Mouse (Mus musculus): ENCODE results near the gene Sdsl. TPM values are rescaled to one million over a fixed set of nuclear protein-coding genes. Genes with fewer than 3 reads are reported as not detected.

The Sdsl gene
- polyA plus RNA-seq, 1 experiment from 2014 or later = 3.2 TPM

DNA sequence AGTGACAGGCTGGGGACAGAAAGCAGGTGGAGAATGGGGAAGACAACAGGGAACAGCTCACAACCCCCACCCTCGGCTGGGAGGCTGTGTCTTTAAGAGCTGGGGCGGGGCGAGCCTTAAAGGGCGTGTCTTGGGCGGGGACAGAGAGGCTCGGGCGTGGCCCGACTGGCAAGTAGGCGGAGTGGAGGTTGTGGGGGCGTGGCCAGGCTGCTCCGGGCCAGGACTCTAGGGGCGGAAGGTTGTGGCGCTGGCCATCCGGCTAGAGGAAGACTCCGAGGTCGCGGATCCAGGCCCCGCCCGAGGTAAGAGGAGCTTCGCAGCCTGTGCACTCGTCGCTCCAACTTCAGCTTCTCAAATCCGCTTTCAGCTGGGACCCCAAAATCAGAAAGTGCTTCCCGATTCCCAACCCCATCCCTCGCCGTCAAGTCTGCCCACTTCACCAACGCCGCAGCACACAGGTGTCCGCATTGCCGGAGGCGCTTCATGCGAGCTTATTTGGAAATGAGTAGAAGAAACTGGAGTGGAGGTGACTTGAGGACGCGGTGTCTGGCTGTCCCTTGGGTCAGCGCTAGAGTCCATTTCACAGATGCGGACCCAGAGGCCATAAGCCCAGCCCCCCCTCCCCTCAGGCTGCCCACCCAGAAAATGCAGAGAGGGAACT, 38.5 kb upstream of the Sdsl start, which contains the start of gene Slc8b1:
Gene Slc8b1 (plus strand): TSS at position 187 of the 661 bp plus-strand sequence.
- Histone ChIP-seq H3K9ac (ENCODE audit: low read length) (peak within 1 kb of the TSS; percentile 43; the same call in 1 of the 2 replicates), H3K4me1 (ENCODE audit: control insufficient read depth, insufficient read depth, low read length) (peaks cover 6% of the 10 kb centered on the region), H3K9me3 (replicated peaks; ENCODE audit: control insufficient read depth, low read length) (no peaks in the 10 kb centered on the region), H3K4me2 (ENCODE audit: low read length) (peak within 1 kb of the TSS; percentile 66), H3K36me3 (ENCODE audit: control insufficient read depth, insufficient read depth, low read length) (no peaks in the 10 kb centered on the region), H3K27ac (ENCODE audit: low read depth, low read length) (no peak within 1 kb of the TSS), H3K27me3 (replicated peaks; ENCODE audit: control insufficient read depth, insufficient read depth, low read length) (0 out of 2 replicates have a peak, but pooled peaks cover 8% of the 10 kb centered on the region), H3K4me3 (ENCODE audit: low read depth, low read length) (peak within 1 kb of the TSS; percentile 34)
- peak; percentile 91 for ATAC-seq
- under 1% methylated on average over 36 of the region's 36 CpGs for WGBS
- DNase-seq (ENCODE audit: low spot score) = peak; percentile 88

GRCm38 (mm10) chr5:120507311-120507710, 34.7 kb upstream of the Sdsl start:
- H3K9ac ChIP-seq (ENCODE audit: low read length) = no peak overlapping the region
- H3K36me3 ChIP-seq (ENCODE audit: control insufficient read depth, insufficient read depth, low read length) = no peaks in the 10 kb centered on the region
- no peak overlapping the region for H3K4me2 ChIP-seq (ENCODE audit: low read length)
- H3K4me1 ChIP-seq (ENCODE audit: control insufficient read depth, insufficient read depth, low read length) = peaks cover 5% of the 10 kb centered on the region
- H3K27ac ChIP-seq (ENCODE audit: low read depth, low read length) = no peak overlapping the region
- 44% methylated on average over 4 of the region's 4 CpGs for WGBS
- ATAC-seq (no peak), DNase-seq (ENCODE audit: low spot score) (no peak)
- H3K4me3 ChIP-seq (ENCODE audit: low read depth, low read length) = no peak overlapping the region
- no peaks in the 10 kb centered on the region for H3K9me3 ChIP-seq (replicated peaks; ENCODE audit: control insufficient read depth, low read length)
- H3K27me3 ChIP-seq (replicated peaks; ENCODE audit: control insufficient read depth, insufficient read depth, low read length) = 0 out of 2 replicates have a peak, but pooled peaks cover 8% of the 10 kb centered on the region

DNA sequence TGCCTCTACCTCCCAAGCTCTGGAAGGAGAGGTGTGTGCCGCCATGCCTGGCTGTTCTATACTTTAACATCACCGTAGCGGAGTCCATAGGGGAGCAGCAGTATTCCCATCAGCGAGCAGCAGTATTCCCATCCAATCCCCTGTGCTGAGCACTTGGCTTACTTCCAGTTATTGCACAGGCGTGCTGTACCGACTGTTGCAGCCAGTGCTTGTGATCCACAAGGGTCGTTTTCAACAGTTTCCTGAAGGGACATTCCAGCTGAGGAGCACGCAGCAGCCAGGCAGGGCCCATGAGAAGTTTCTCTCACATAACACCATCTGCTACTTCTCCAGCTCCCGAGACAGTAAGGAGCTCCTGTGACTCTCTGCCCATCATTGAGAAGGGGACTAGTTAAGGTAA, 33.9 kb upstream of the Sdsl start:
- Histone ChIP-seq H3K36me3 (ENCODE audit: control insufficient read depth, insufficient read depth, low read length) (no peaks in the 10 kb centered on the region), H3K9ac (ENCODE audit: low read length) (no peak overlapping the region), H3K4me2 (ENCODE audit: low read length) (no peak overlapping the region), H3K4me3 (ENCODE audit: low read depth, low read length) (no peak overlapping the region), H3K27ac (ENCODE audit: low read depth, low read length) (0 out of 2 replicates have a peak overlapping the region, but pooled peaks have one; percentile 14), H3K27me3 (replicated peaks; ENCODE audit: control insufficient read depth, insufficient read depth, low read length) (0 out of 2 replicates have a peak, but pooled peaks cover 1% of the 10 kb centered on the region), H3K4me1 (ENCODE audit: control insufficient read depth, insufficient read depth, low read length) (peaks cover 9% of the 10 kb centered on the region), H3K9me3 (replicated peaks; ENCODE audit: control insufficient read depth, low read length) (no peaks in the 10 kb centered on the region)
- 56% methylated on average over 9 of the region's 9 CpGs for WGBS
- DNase-seq (ENCODE audit: low spot score) (peak; percentile 58), ATAC-seq (no peak)

- Histone ChIP-seq H3K9ac (ENCODE audit: low read length) (no peak overlapping the region), H3K27ac (ENCODE audit: low read depth, low read length) (no peak overlapping the region), H3K27me3 (replicated peaks; ENCODE audit: control insufficient read depth, insufficient read depth, low read length) (no peaks in the 10 kb centered on the region), H3K4me3 (ENCODE audit: low read depth, low read length) (no peak overlapping the region), H3K4me1 (ENCODE audit: control insufficient read depth, insufficient read depth, low read length) (peaks cover 9% of the 10 kb centered on the region), H3K36me3 (ENCODE audit: control insufficient read depth, insufficient read depth, low read length) (no peaks in the 10 kb centered on the region), H3K9me3 (replicated peaks; ENCODE audit: control insufficient read depth, low read length) (no peaks in the 10 kb centered on the region), H3K4me2 (ENCODE audit: low read length) (no peak overlapping the region)
- 74% methylated on average over 9 of the region's 9 CpGs for WGBS
- ATAC-seq (no peak), DNase-seq (ENCODE audit: low spot score) (no peak)
Measured at GRCm38 (mm10) chr5:120505781-120506180, 33.2 kb upstream of the Sdsl start.

GRCm38 (mm10) chr5:120505368-120505767, 32.8 kb upstream of the Sdsl start:
- no peak overlapping the region for H3K27ac ChIP-seq (ENCODE audit: low read depth, low read length)
- no peak overlapping the region for H3K9ac ChIP-seq (ENCODE audit: low read length)
- no peak overlapping the region for H3K4me3 ChIP-seq (ENCODE audit: low read depth, low read length)
- no peaks in the 10 kb centered on the region for H3K36me3 ChIP-seq (ENCODE audit: control insufficient read depth, insufficient read depth, low read length)
- WGBS = 21% methylated on average over 16 of the region's 16 CpGs
- DNase-seq (ENCODE audit: low spot score) (peak; percentile 71), ATAC-seq (peak; percentile 18; the same call in 1 of the 2 replicates)
- H3K27me3 ChIP-seq (replicated peaks; ENCODE audit: control insufficient read depth, insufficient read depth, low read length) = no peaks in the 10 kb centered on the region
- peaks cover 9% of the 10 kb centered on the region for H3K4me1 ChIP-seq (ENCODE audit: control insufficient read depth, insufficient read depth, low read length)
- H3K9me3 ChIP-seq (replicated peaks; ENCODE audit: control insufficient read depth, low read length) = no peaks in the 10 kb centered on the region
- H3K4me2 ChIP-seq (ENCODE audit: low read length) = no peak overlapping the region

DNA sequence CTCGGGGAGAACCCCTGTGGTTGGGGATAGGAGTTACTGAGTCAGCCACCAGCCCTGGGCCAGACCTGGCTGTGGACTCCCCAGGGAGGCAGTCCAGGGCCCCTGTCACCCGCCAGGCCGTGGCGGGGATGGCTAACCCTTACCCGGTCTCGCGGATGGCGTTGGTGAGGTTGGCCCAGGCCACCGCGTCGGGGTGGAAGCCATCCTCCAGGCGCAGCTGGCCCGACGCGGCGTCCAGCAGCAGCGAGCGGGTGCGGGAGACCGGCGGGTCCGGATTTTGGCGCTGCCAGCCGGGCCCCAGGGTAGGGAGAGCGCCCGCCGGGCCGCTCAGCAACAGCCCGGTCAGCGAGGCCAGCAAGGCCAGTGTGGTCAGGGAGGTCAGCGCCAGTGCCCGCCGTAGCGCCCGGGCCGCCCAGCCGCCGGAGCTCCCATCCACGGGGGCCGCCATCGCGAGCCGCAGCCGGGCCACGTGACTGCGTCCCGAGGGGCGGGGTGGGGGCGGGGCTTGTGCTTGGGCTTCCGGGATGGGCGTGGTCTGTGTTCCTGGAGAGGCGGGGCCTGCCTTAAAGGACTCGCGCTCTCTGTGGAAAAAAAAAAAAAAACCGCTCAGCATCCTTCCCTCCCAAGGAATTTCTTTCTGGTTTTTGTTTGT, 30.7 kb upstream of the Sdsl start, which contains the start of gene Plbd2:
Gene Plbd2 (minus strand): TSS at position 482 of the 652 bp plus-strand sequence.
- H3K9ac ChIP-seq (ENCODE audit: low read length) = peak within 1 kb of the TSS; percentile 89
- H3K9me3 ChIP-seq (replicated peaks; ENCODE audit: control insufficient read depth, low read length) = no peaks in the 10 kb centered on the region
- ATAC-seq (peak; percentile 78), DNase-seq (ENCODE audit: low spot score) (peak; percentile 95)
- H3K4me1 ChIP-seq (ENCODE audit: control insufficient read depth, insufficient read depth, low read length) = peaks cover 9% of the 10 kb centered on the region
- H3K4me3 ChIP-seq (ENCODE audit: low read depth, low read length) = peak within 1 kb of the TSS; percentile 92
- 1% methylated on average over 48 of the region's 55 CpGs for WGBS
- H3K27ac ChIP-seq (ENCODE audit: low read depth, low read length) = no peak within 1 kb of the TSS
- peak within 1 kb of the TSS; percentile 97 for H3K4me2 ChIP-seq (ENCODE audit: low read length)
- H3K36me3 ChIP-seq (ENCODE audit: control insufficient read depth, insufficient read depth, low read length) = 0 out of 2 replicates have a peak, but pooled peaks cover 6% of the 10 kb centered on the region
- H3K27me3 ChIP-seq (replicated peaks; ENCODE audit: control insufficient read depth, insufficient read depth, low read length) = no peaks in the 10 kb centered on the region

DNA sequence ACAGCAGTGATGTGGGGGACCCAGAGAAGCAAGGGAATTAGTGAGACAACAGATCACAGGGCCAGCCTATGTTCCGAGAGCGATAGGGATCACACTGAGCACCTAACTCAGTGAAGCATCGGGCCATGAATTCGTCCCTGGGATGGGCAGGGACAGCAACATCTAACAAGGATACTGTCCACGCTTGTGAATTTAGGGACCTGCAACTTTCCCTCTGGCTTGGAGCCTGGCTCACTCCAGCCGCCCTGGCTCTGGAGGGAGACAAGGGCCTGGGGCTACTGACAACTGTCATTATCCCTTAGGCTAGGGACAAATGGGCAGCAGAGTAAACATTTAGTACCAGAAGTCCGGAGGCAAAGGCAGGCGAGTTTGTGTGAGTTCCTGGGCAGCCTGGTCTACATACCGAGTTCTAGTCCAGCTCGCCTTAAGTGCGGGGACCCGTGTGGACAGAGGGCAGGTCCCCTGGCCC, 30.1 kb upstream of the Sdsl start:
- 0 out of 2 replicates have a peak, but pooled peaks cover 6% of the 10 kb centered on the region for H3K36me3 ChIP-seq (ENCODE audit: control insufficient read depth, insufficient read depth, low read length)
- H3K4me2 ChIP-seq (ENCODE audit: low read length) = peak overlapping the region; percentile 97
- DNase-seq (ENCODE audit: low spot score) = no peak
- H3K27ac ChIP-seq (ENCODE audit: low read depth, low read length) = no peak overlapping the region
- 7% methylated on average over 12 of the region's 12 CpGs for WGBS
- no peaks in the 10 kb centered on the region for H3K9me3 ChIP-seq (replicated peaks; ENCODE audit: control insufficient read depth, low read length)
- 0 out of 2 replicates have a peak, but pooled peaks have one; percentile 4 for ATAC-seq
- H3K27me3 ChIP-seq (replicated peaks; ENCODE audit: control insufficient read depth, insufficient read depth, low read length) = no peaks in the 10 kb centered on the region
- H3K4me1 ChIP-seq (ENCODE audit: control insufficient read depth, insufficient read depth, low read length) = peaks cover 9% of the 10 kb centered on the region
- H3K9ac ChIP-seq (ENCODE audit: low read length) = peak overlapping the region; percentile 89
- H3K4me3 ChIP-seq (ENCODE audit: low read depth, low read length) = peak overlapping the region; percentile 92

- no peak for ATAC-seq
- 65% methylated on average over 9 of the region's 9 CpGs for WGBS
- H3K27me3 ChIP-seq (replicated peaks; ENCODE audit: control insufficient read depth, insufficient read depth, low read length) = no peaks in the 10 kb centered on the region
- peak overlapping the region; percentile 97 for H3K4me2 ChIP-seq (ENCODE audit: low read length)
- H3K36me3 ChIP-seq (ENCODE audit: control insufficient read depth, insufficient read depth, low read length) = 0 out of 2 replicates have a peak, but pooled peaks cover 6% of the 10 kb centered on the region
- H3K9ac ChIP-seq (ENCODE audit: low read length) = peak overlapping the region; percentile 89
- DNase-seq (ENCODE audit: low spot score) = no peak
- no peak overlapping the region for H3K27ac ChIP-seq (ENCODE audit: low read depth, low read length)
- H3K9me3 ChIP-seq (replicated peaks; ENCODE audit: control insufficient read depth, low read length) = no peaks in the 10 kb centered on the region
- H3K4me1 ChIP-seq (ENCODE audit: control insufficient read depth, insufficient read depth, low read length) = peaks cover 9% of the 10 kb centered on the region
- peak overlapping the region; percentile 92 for H3K4me3 ChIP-seq (ENCODE audit: low read depth, low read length)
Measured at GRCm38 (mm10) chr5:120502147-120502621, 29.6 kb upstream of the Sdsl start.
